ENCODE assay signal across 9 mouse cellular contexts in the genomic region with DNA sequence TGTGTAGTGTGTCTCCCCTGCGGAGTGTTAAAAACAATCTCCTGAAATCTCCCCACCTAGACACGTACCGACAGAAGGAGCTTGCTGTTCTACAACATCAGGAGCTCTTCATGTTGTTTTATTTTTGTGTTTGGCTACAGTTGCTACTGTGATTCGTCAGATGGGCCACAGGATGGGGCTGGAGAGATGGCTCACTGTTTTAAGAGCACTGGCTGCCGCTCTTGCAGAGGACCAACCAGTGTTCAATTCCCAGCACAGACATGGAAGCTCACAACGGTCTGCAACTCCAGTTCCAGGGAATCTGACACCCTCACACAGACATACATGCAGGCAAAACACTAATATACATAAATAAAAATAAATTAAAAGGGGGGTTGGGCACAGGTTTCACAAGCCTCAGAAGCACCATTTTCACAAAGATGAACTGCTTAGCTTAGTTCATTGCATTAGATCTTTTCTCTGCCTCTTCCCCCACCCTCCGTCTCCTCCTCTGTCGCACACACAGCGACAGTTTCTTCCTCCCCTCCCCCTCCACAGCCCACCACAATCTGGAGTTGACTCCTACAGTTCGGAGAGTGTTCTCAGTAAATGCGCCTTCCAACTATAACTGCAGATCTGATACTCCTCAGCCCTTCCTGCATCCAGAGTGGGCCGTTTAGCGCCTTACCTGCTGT. TPM values are rescaled to one million over a fixed set of nuclear protein-coding genes. Genes with fewer than 3 reads are reported as not detected.
A peak's percentile ranks its signal among the peaks of the same experiment; 100 is the strongest.
DNase-seq lines count a peak whose midpoint lies in the region; ATAC-seq and TF ChIP-seq lines count a peak whose summit lies in the region.
"Had no signal": no experiment of that assay in that cellular context is flagged by ENCODE, and none has a peak within 500 bp of the region (broad histone marks: within the 10 kb centered on the region; RNA-seq: fewer than 3 reads in every experiment).

No protein-coding gene starts in this region.

- ATAC-seq in hindbrain, embryonic 14.5 days (ENCODE audit: low FRiP score), result no peak; the same call in 1 of the 2 replicates
- ATAC-seq in activated CD4-positive, CD25-positive, alpha-beta regulatory T cell, adult 4 months, result peak; percentile 41
- no peak for ATAC-seq in hindbrain, embryonic 15.5 days (ENCODE audit: low FRiP score, low read depth)
- ATAC-seq in midbrain, postnatal 0 days (ENCODE audit: low FRiP score), result no peak

- H3K4me1 ChIP-seq in hindbrain, embryonic 10.5 days (replicated peaks), result peaks cover 37% of the 10 kb centered on the region
- peaks cover 12% of the 10 kb centered on the region for H3K4me1 ChIP-seq in hindbrain, embryonic 14.5 days (replicated peaks; ENCODE audit: control insufficient read depth, insufficient read depth, low read length)
- H3K4me1 ChIP-seq in hindbrain, embryonic 15.5 days (replicated peaks), result peaks cover 35% of the 10 kb centered on the region
- H3K4me1 ChIP-seq in midbrain, postnatal 0 days (ENCODE audit: insufficient read depth, low read length), result peaks cover 9% of the 10 kb centered on the region

- no peak for DNase-seq in hindbrain, embryonic 10.5 days (ENCODE audit: low spot score)
- DNase-seq in hindbrain, embryonic 14.5 days (ENCODE audit: low spot score), result no peak
- DNase-seq in midbrain, postnatal 0 days (ENCODE audit: low spot score), result peak; percentile 36
- no peak for DNase-seq in ovary, adult 18-20 months (ENCODE audit: low spot score)
- DNase-seq in retina, embryonic 14.5 days (ENCODE audit: low spot score), result no peak
- no peak for DNase-seq in urinary bladder, postnatal 25 days (ENCODE audit: low spot score)

- no peak overlapping the region for H3K27ac ChIP-seq in hindbrain, embryonic 10.5 days
- no peak overlapping the region for H3K27ac ChIP-seq in hindbrain, embryonic 14.5 days
- 0 out of 2 replicates have a peak overlapping the region, but pooled peaks have one; percentile 17 for H3K27ac ChIP-seq in hindbrain, embryonic 15.5 days (replicated peaks)
- no peak overlapping the region for H3K27ac ChIP-seq in midbrain, postnatal 0 days (ENCODE audit: low read depth, low read length)

- H3K4me3 ChIP-seq in hindbrain, embryonic 10.5 days, result peak overlapping the region; percentile 32
- H3K4me3 ChIP-seq in hindbrain, embryonic 14.5 days (replicated peaks; ENCODE audit: low read length), result no peak overlapping the region
- H3K4me3 ChIP-seq in hindbrain, embryonic 15.5 days, result no peak overlapping the region; the same call in 1 of the 2 replicates
- no peak overlapping the region for H3K4me3 ChIP-seq in midbrain, postnatal 0 days (ENCODE audit: low read depth, low read length)

- 22% methylated on average over 13 of the region's 13 CpGs for WGBS in hindbrain, embryonic 10.5 days
- WGBS in hindbrain, embryonic 14.5 days, result 23% methylated on average over 13 of the region's 13 CpGs
- WGBS in hindbrain, embryonic 15.5 days, result 21% methylated on average over 13 of the region's 13 CpGs
- 27% methylated on average over 13 of the region's 13 CpGs for WGBS in midbrain, postnatal 0 days

- TF ChIP-seq CTCF in midbrain, postnatal 0 days (IDR thresholded peaks at IDR 0.05), result peak; percentile 55

- peaks cover 17% of the 10 kb centered on the region for H3K27me3 ChIP-seq in hindbrain, embryonic 10.5 days (ENCODE audit: insufficient read depth, poor library complexity, severe bottlenecking)
- H3K27me3 ChIP-seq in hindbrain, embryonic 14.5 days (ENCODE audit: control insufficient read depth, insufficient read depth, low read length), result no peaks in the 10 kb centered on the region
- H3K27me3 ChIP-seq in hindbrain, embryonic 15.5 days, result no peaks in the 10 kb centered on the region
- H3K27me3 ChIP-seq in midbrain, postnatal 0 days (ENCODE audit: insufficient read depth, low read length), result no peaks in the 10 kb centered on the region

- H3K4me2 ChIP-seq in hindbrain, embryonic 14.5 days (replicated peaks), result no peak overlapping the region
- peak overlapping the region; percentile 29 for H3K4me2 ChIP-seq in hindbrain, embryonic 15.5 days
- no peak overlapping the region for H3K4me2 ChIP-seq in midbrain, postnatal 0 days (ENCODE audit: low read depth, low read length, poor library complexity, severe bottlenecking)

- H3K9ac ChIP-seq in hindbrain, embryonic 14.5 days, result no peak overlapping the region
- H3K9ac ChIP-seq in hindbrain, embryonic 15.5 days, result no peak overlapping the region
- H3K9ac ChIP-seq in midbrain, postnatal 0 days (replicated peaks; ENCODE audit: low read length, poor library complexity, severe bottlenecking), result no peak overlapping the region

- peaks cover 7% of the 10 kb centered on the region; the same call in 1 of the 2 replicates for H3K36me3 ChIP-seq in hindbrain, embryonic 10.5 days
- H3K36me3 ChIP-seq in hindbrain, embryonic 14.5 days (replicated peaks; ENCODE audit: control insufficient read depth, insufficient read depth), result no peaks in the 10 kb centered on the region
- no peaks in the 10 kb centered on the region for H3K36me3 ChIP-seq in hindbrain, embryonic 15.5 days
- H3K36me3 ChIP-seq in midbrain, postnatal 0 days (ENCODE audit: insufficient read depth, low read length), result no peaks in the 10 kb centered on the region

- no peaks in the 10 kb centered on the region for H3K9me3 ChIP-seq in hindbrain, embryonic 10.5 days
- H3K9me3 ChIP-seq in hindbrain, embryonic 14.5 days (ENCODE audit: control insufficient read depth, low read length), result no peaks in the 10 kb centered on the region
- H3K9me3 ChIP-seq in hindbrain, embryonic 15.5 days, result no peaks in the 10 kb centered on the region
- no peaks in the 10 kb centered on the region for H3K9me3 ChIP-seq in midbrain, postnatal 0 days (ENCODE audit: low read length)

RNA-seq across cellular contexts. Expression of a gene that starts 6.0 kb away (rescaled TPM):
- 131 and 135 TPM in 2 replicates for polyA plus RNA-seq in hindbrain, embryonic 10.5 days (2016; fragmentation: Nextera tagmentation; extraction: Ambion mirVana)
- 133 and 136 TPM in 2 replicates for polyA plus RNA-seq in hindbrain, embryonic 14.5 days (2014; fragmentation: Nextera tagmentation; extraction: Ambion mirVana)
- polyA plus RNA-seq in activated CD4-positive, CD25-positive, alpha-beta regulatory T cell, adult 4 months (2017; shearing (Covaris generic)), result 100 to 1,000 TPM in 1 of 2 experiments, 10 to 100 TPM in 1; 99.8 to 116 TPM
- polyA plus RNA-seq in hindbrain, embryonic 15.5 days (2015; fragmentation: Nextera tagmentation; extraction: Ambion mirVana), result 122 and 144 TPM in 2 replicates
- total RNA-seq in midbrain, postnatal 0 days (2014; rRNA removed), result 219 and 233 TPM in 2 replicates
- 107 and 124 TPM in 2 replicates for polyA plus RNA-seq in midbrain, postnatal 0 days (2015; fragmentation: Nextera tagmentation; extraction: Ambion mirVana)

RNA-seq across cellular contexts. Expression of a gene that starts 9.1 kb away (rescaled TPM):
- 5.8 and 7.7 TPM in 2 replicates for polyA plus RNA-seq in hindbrain, embryonic 10.5 days (2016; fragmentation: Nextera tagmentation; extraction: Ambion mirVana)
- 19.2 and 20.2 TPM in 2 replicates for polyA plus RNA-seq in hindbrain, embryonic 14.5 days (2014; fragmentation: Nextera tagmentation; extraction: Ambion mirVana)
- polyA plus RNA-seq in activated CD4-positive, CD25-positive, alpha-beta regulatory T cell, adult 4 months (2017; shearing (Covaris generic)), result 100 to 1,000 TPM; 152 to 211 TPM
- polyA plus RNA-seq in hindbrain, embryonic 15.5 days (2015; fragmentation: Nextera tagmentation; extraction: Ambion mirVana), result 19.4 and 19.8 TPM in 2 replicates
- 23.8 and 39.0 TPM in 2 replicates for total RNA-seq in midbrain, postnatal 0 days (2014; rRNA removed)
- polyA plus RNA-seq in midbrain, postnatal 0 days (2015; fragmentation: Nextera tagmentation; extraction: Ambion mirVana), result 24.8 and 26.1 TPM in 2 replicates

RNA-seq across cellular contexts. Expression of a gene that starts 14.7 kb away (rescaled TPM):
- polyA plus RNA-seq in hindbrain, embryonic 10.5 days (2016; fragmentation: Nextera tagmentation; extraction: Ambion mirVana), result 0.11 and 0.24 TPM in 2 replicates
- polyA plus RNA-seq in hindbrain, embryonic 14.5 days (2014; fragmentation: Nextera tagmentation; extraction: Ambion mirVana), result 0.16 TPM in 1 of 2 replicates, not detected in the other
- 10 to 100 TPM in 1 of 2 experiments, 1 to 10 TPM in 1; 4.8 to 19.7 TPM for polyA plus RNA-seq in activated CD4-positive, CD25-positive, alpha-beta regulatory T cell, adult 4 months (2017; shearing (Covaris generic))
- polyA plus RNA-seq in hindbrain, embryonic 15.5 days (2015; fragmentation: Nextera tagmentation; extraction: Ambion mirVana), result 0.20 and 0.38 TPM in 2 replicates
- 0.16 and 0.47 TPM in 2 replicates for total RNA-seq in midbrain, postnatal 0 days (2014; rRNA removed)
- 1.4 and 1.6 TPM in 2 replicates for polyA plus RNA-seq in midbrain, postnatal 0 days (2015; fragmentation: Nextera tagmentation; extraction: Ambion mirVana)

RNA-seq across cellular contexts. Expression of a gene that starts 24.5 kb away (rescaled TPM):
- polyA plus RNA-seq in hindbrain, embryonic 10.5 days (2016; fragmentation: Nextera tagmentation; extraction: Ambion mirVana), result 0.30 and 0.98 TPM in 2 replicates
- 0.72 and 0.76 TPM in 2 replicates for polyA plus RNA-seq in hindbrain, embryonic 14.5 days (2014; fragmentation: Nextera tagmentation; extraction: Ambion mirVana)
- 1 to 10 TPM; 1.9 to 3.7 TPM for polyA plus RNA-seq in activated CD4-positive, CD25-positive, alpha-beta regulatory T cell, adult 4 months (2017; shearing (Covaris generic))
- 0.79 and 1.1 TPM in 2 replicates for polyA plus RNA-seq in hindbrain, embryonic 15.5 days (2015; fragmentation: Nextera tagmentation; extraction: Ambion mirVana)
- 0.47 and 4.7 TPM in 2 replicates for total RNA-seq in midbrain, postnatal 0 days (2014; rRNA removed)
- 1.6 and 2.3 TPM in 2 replicates for polyA plus RNA-seq in midbrain, postnatal 0 days (2015; fragmentation: Nextera tagmentation; extraction: Ambion mirVana)

RNA-seq across cellular contexts. Expression of a gene that starts 36.3 kb away (rescaled TPM):
- 0.80 and 0.82 TPM in 2 replicates for polyA plus RNA-seq in hindbrain, embryonic 10.5 days (2016; fragmentation: Nextera tagmentation; extraction: Ambion mirVana)
- 0.29 TPM in 1 of 2 replicates, not detected in the other for polyA plus RNA-seq in hindbrain, embryonic 14.5 days (2014; fragmentation: Nextera tagmentation; extraction: Ambion mirVana)
- polyA plus RNA-seq in activated CD4-positive, CD25-positive, alpha-beta regulatory T cell, adult 4 months (2017; shearing (Covaris generic)), result 10 to 100 TPM; 42.9 to 45.4 TPM
- 0.14 TPM in 1 of 2 replicates, not detected in the other for polyA plus RNA-seq in hindbrain, embryonic 15.5 days (2015; fragmentation: Nextera tagmentation; extraction: Ambion mirVana)
- not detected in 2 replicates for total RNA-seq in midbrain, postnatal 0 days (2014; rRNA removed)
- 0.23 TPM in 1 of 2 replicates, not detected in the other for polyA plus RNA-seq in midbrain, postnatal 0 days (2015; fragmentation: Nextera tagmentation; extraction: Ambion mirVana)
- polyA plus RNA-seq: heart, embryonic 14.5 days had no signal
